Mouse (Mus musculus) lung, adult 2 months (tissue): ENCODE results near the gene Sag.

ENCODE experiments used
- CTCF ChIP-seq: fragments of 200-500 bp; IDR thresholded peaks from 2 replicates; pipeline ENCODE4 v1.5.1; 2011; ENCODE audit warnings: mild to moderate bottlenecking, low read length, control low read depth; ENCODE audit not compliant: insufficient read depth
- POLR2A ChIP-seq: fragments of 200-500 bp; IDR thresholded peaks from 2 replicates; pipeline ENCODE4 v1.6.1; 2011; ENCODE audit warnings: low read depth, mild to moderate bottlenecking, control low read depth, low read length, borderline replicate concordance; ENCODE audit errors: extremely low read depth

GRCm38 (mm10) chr1:87849278-87849677 is 45.8 kb downstream of the Sag start:
- TF ChIP-seq POLR2A (no peak), CTCF (no peak)
